Mouse (Mus musculus) midbrain, embryonic 14.5 days (tissue): ENCODE measurements at regions not wholly inside any gene's neighbourhood (a gene's known extent, or its start where the extent isn't known, plus 50 kb on each side); places are given as distances from the start of the nearest gene placed in this dataset.
A peak's percentile ranks its signal among the peaks of the same experiment; 100 is the strongest.

Experiments used
- ATAC-seq: fragments of 200-750 bp; cut with Nextera tagmentation; 2 replicates; pipeline ENCODE4 v1.8.0; 2017; ENCODE audit warnings: moderate number of reproducible peaks, moderate library complexity; ENCODE audit not compliant: low FRiP score, low TSS enrichment
- DNase-seq: peaks from one replicate; pipeline ENCODE4 v3.0.0-alpha.2; 2015
- H3K27ac ChIP-seq: fragments of 300-500 bp; sonication (generic); replicated peaks from 2 replicates; pipeline ENCODE4 v1.5.1; 2014; ENCODE audit warnings: mild to moderate bottlenecking, low read depth, low read length, moderate library complexity
- H3K27me3 ChIP-seq: fragments of 300-500 bp; sonication (generic); 2 replicates; pipeline ENCODE4 v1.6.1; 2014; ENCODE audit warnings: low read length, control low read depth, mixed read lengths; ENCODE audit not compliant: control insufficient read depth, insufficient read depth
- H3K36me3 ChIP-seq: fragments of 300-500 bp; sonication (generic); 2 replicates; pipeline ENCODE4 v1.6.1; 2014; ENCODE audit warnings: low read length, control low read depth; ENCODE audit not compliant: control insufficient read depth, insufficient read depth
- H3K4me1 ChIP-seq: fragments of 300-500 bp; sonication (generic); 2 replicates; pipeline ENCODE4 v1.6.1; 2014; ENCODE audit warnings: mild to moderate bottlenecking, antibody characterized with exemption, low read length, control low read depth; ENCODE audit not compliant: control insufficient read depth, insufficient read depth
- H3K4me2 ChIP-seq: fragments of 300-500 bp; sonication (generic); 2 replicates; pipeline ENCODE4 v1.6.1; 2014; ENCODE audit warnings: mild to moderate bottlenecking, low read length, moderate library complexity
- H3K4me3 ChIP-seq: fragments of 300-500 bp; sonication (generic); replicated peaks from 2 replicates; pipeline ENCODE4 v1.5.1; 2014; ENCODE audit warnings: low read depth, low read length
- H3K9ac ChIP-seq: fragments of 300-500 bp; sonication (generic); replicated peaks from 2 replicates; pipeline ENCODE4 v1.6.1; 2014; ENCODE audit warnings: mild to moderate bottlenecking, low read length, moderate library complexity
- H3K9me3 ChIP-seq: fragments of 300-500 bp; sonication (generic); 2 replicates; pipeline ENCODE4 v1.6.1; 2016; ENCODE audit warnings: low read length, control low read depth, mixed read lengths; ENCODE audit not compliant: control insufficient read depth
- WGBS: fragments of 180-500 bp; shearing (Covaris S2); extraction: QIAGEN DNeasy Blood & Tissue Kit; methylation state at CpG from one replicate; pipeline ENCODE4 v1.1.7; 2014; 5-methylcytosine and 5-hydroxymethylcytosine counted together

- H3K27me3 ChIP-seq, result no peaks in the 10 kb centered on the region
- no peaks in the 10 kb centered on the region for H3K36me3 ChIP-seq
- DNase-seq (no peak), ATAC-seq (no peak)
- H3K27ac ChIP-seq, result no peak overlapping the region
- H3K9me3 ChIP-seq, result no peaks in the 10 kb centered on the region
- 91% methylated on average over 4 of the region's 4 CpGs for WGBS
- H3K9ac ChIP-seq, result no peak overlapping the region
- H3K4me2 ChIP-seq, result no peak overlapping the region
- H3K4me3 ChIP-seq, result no peak overlapping the region
- H3K4me1 ChIP-seq, result no peaks in the 10 kb centered on the region
These were observed 78.2 kb upstream of the Arl4c start for GRCm38 (mm10) chr1:88780262-88780661.

- H3K4me1 ChIP-seq, result no peaks in the 10 kb centered on the region
- no peak overlapping the region for H3K9ac ChIP-seq
- no peak overlapping the region for H3K4me2 ChIP-seq
- no peaks in the 10 kb centered on the region for H3K27me3 ChIP-seq
- peaks cover 3% of the 10 kb centered on the region; the same call in 1 of the 2 replicates for H3K9me3 ChIP-seq
- WGBS, result 77% methylated on average over 4 of the region's 4 CpGs
- ATAC-seq (no peak), DNase-seq (peak; percentile 52)
- no peak overlapping the region for H3K27ac ChIP-seq
- no peak overlapping the region for H3K4me3 ChIP-seq
- no peaks in the 10 kb centered on the region for H3K36me3 ChIP-seq
These were observed 81.1 kb upstream of the Arl4c start for GRCm38 (mm10) chr1:88783083-88783482.

GRCm38 (mm10) chr1:88784866-88785620 lies 83.0 kb upstream of the Arl4c start:
- Histone ChIP-seq H3K9me3 (peaks cover 3% of the 10 kb centered on the region; the same call in 1 of the 2 replicates), H3K9ac (no peak overlapping the region), H3K36me3 (no peaks in the 10 kb centered on the region), H3K4me1 (no peaks in the 10 kb centered on the region), H3K27me3 (no peaks in the 10 kb centered on the region), H3K4me3 (no peak overlapping the region), H3K27ac (no peak overlapping the region), H3K4me2 (no peak overlapping the region)
- ATAC-seq (no peak), DNase-seq (no peak)
- 72% methylated on average over 5 of the region's 5 CpGs for WGBS

- 92% methylated on average over 14 of the region's 14 CpGs for WGBS
- ATAC-seq, result no peak
- H3K36me3 ChIP-seq, result no peaks in the 10 kb centered on the region
- peaks cover 3% of the 10 kb centered on the region; the same call in 1 of the 2 replicates for H3K9me3 ChIP-seq
- no peak for DNase-seq
- no peak overlapping the region for H3K27ac ChIP-seq
- H3K27me3 ChIP-seq, result no peaks in the 10 kb centered on the region
- no peak overlapping the region for H3K9ac ChIP-seq
- H3K4me3 ChIP-seq, result no peak overlapping the region
- H3K4me1 ChIP-seq, result no peaks in the 10 kb centered on the region
- no peak overlapping the region for H3K4me2 ChIP-seq
These were observed 84.0 kb upstream of the Arl4c start for GRCm38 (mm10) chr1:88786066-88786465.

GRCm38 (mm10) chr1:88790674-88791073 lies 88.7 kb upstream of the Arl4c start:
- H3K4me3 ChIP-seq, result no peak overlapping the region
- no peaks in the 10 kb centered on the region for H3K27me3 ChIP-seq
- 79% methylated on average over 7 of the region's 7 CpGs for WGBS
- no peak overlapping the region for H3K4me2 ChIP-seq
- ATAC-seq, result no peak
- H3K9me3 ChIP-seq, result peaks cover 3% of the 10 kb centered on the region; the same call in 1 of the 2 replicates
- H3K9ac ChIP-seq, result no peak overlapping the region
- no peak for DNase-seq
- no peak overlapping the region for H3K27ac ChIP-seq
- H3K36me3 ChIP-seq, result no peaks in the 10 kb centered on the region
- no peaks in the 10 kb centered on the region for H3K4me1 ChIP-seq

- no peak overlapping the region for H3K4me3 ChIP-seq
- DNase-seq (no peak), ATAC-seq (no peak)
- no peak overlapping the region for H3K9ac ChIP-seq
- H3K4me1 ChIP-seq, result peaks cover 12% of the 10 kb centered on the region; the same call in 1 of the 2 replicates
- H3K27me3 ChIP-seq, result no peaks in the 10 kb centered on the region
- H3K36me3 ChIP-seq, result no peaks in the 10 kb centered on the region
- 67% methylated on average over 10 of the region's 10 CpGs for WGBS
- H3K4me2 ChIP-seq, result no peak overlapping the region
- no peaks in the 10 kb centered on the region for H3K9me3 ChIP-seq
- H3K27ac ChIP-seq, result no peak overlapping the region
These were observed 92.9 kb upstream of the Arl4c start for GRCm38 (mm10) chr1:88794926-88795325.

- 36% methylated on average over 14 of the region's 14 CpGs for WGBS
- peaks cover 16% of the 10 kb centered on the region; the same call in 1 of the 2 replicates for H3K4me1 ChIP-seq
- no peaks in the 10 kb centered on the region for H3K27me3 ChIP-seq
- H3K36me3 ChIP-seq, result no peaks in the 10 kb centered on the region
- H3K9me3 ChIP-seq, result no peaks in the 10 kb centered on the region
- no peak overlapping the region for H3K4me3 ChIP-seq
- H3K4me2 ChIP-seq, result no peak overlapping the region
- peak; percentile 14 for DNase-seq
- H3K27ac ChIP-seq, result no peak overlapping the region
- ATAC-seq, result no peak
- no peak overlapping the region for H3K9ac ChIP-seq
These were observed 96.5 kb upstream of the Arl4c start for GRCm38 (mm10) chr1:88798473-88798872.

GRCm38 (mm10) chr1:88798874-88799273 lies 96.9 kb upstream of the Arl4c start:
- Histone ChIP-seq H3K27ac (no peak overlapping the region), H3K4me3 (no peak overlapping the region), H3K27me3 (no peaks in the 10 kb centered on the region), H3K4me1 (peaks cover 16% of the 10 kb centered on the region; the same call in 1 of the 2 replicates), H3K4me2 (no peak overlapping the region), H3K9me3 (no peaks in the 10 kb centered on the region), H3K9ac (no peak overlapping the region), H3K36me3 (no peaks in the 10 kb centered on the region)
- DNase-seq (peak; percentile 23), ATAC-seq (no peak)
- 25% methylated on average over 8 of the region's 8 CpGs for WGBS

GRCm38 (mm10) chr1:88799343-88799742 lies 97.3 kb upstream of the Arl4c start:
- H3K27me3 ChIP-seq, result no peaks in the 10 kb centered on the region
- H3K4me2 ChIP-seq, result no peak overlapping the region
- ATAC-seq (no peak), DNase-seq (peak; percentile 37)
- no peaks in the 10 kb centered on the region for H3K36me3 ChIP-seq
- no peak overlapping the region for H3K9ac ChIP-seq
- H3K27ac ChIP-seq, result no peak overlapping the region
- no peak overlapping the region for H3K4me3 ChIP-seq
- H3K4me1 ChIP-seq, result peaks cover 16% of the 10 kb centered on the region; the same call in 1 of the 2 replicates
- H3K9me3 ChIP-seq, result no peaks in the 10 kb centered on the region
- 7% methylated on average over 7 of the region's 7 CpGs for WGBS
